Mouse (Mus musculus): ENCODE data around the gene Ddah1.

DNA sequence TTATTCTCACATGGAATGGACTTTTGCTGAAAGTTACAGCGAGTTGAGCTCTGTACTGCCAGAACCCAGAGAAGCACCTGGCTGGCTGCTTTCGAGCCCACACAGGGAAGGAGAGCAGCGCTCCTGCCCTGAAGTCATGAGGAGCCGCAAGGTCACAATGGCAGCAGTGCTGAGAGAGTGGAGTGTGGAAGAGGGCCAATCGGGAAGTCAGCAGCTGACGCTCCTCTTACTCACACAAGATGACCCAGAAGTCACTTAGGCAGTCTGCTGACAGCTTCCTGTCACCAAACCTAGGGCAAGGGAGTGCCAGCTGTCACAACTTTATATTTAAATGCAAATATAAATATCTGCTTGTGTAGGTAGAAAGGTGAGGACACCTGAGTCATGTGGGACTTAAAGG, 154.8 kb downstream of the Ddah1 start:
- no peak for TF ChIP-seq POLR2A (IDR thresholded peaks at IDR 0.05; ENCODE audit: borderline replicate concordance, extremely low read depth, insufficient read depth, insufficient read length, poor library complexity, severe bottlenecking)
- TF ChIP-seq CTCF (IDR thresholded peaks at IDR 0.05; ENCODE audit: borderline replicate concordance, extremely low read depth, insufficient read depth, insufficient read length), result no peak

Data from brain, embryonic 14.5 days (tissue).